In genomic region chr3:85125471-85125870, GRCm38 (mm10) we compare ENCODE assay signal across 20 mouse cellular contexts.
"Had no signal": no experiment of that assay in that cellular context is flagged by ENCODE, and none has a peak within 500 bp of the region (broad histone marks: within the 10 kb centered on the region; RNA-seq: fewer than 3 reads in every experiment).

No protein-coding gene starts in this region.

- H3K36me3 ChIP-seq: heart, embryonic 12.5 days; hindbrain, embryonic 13.5 days; hindbrain, embryonic 15.5 days; kidney, embryonic 15.5 days; limb, embryonic 13.5 days; limb, embryonic 15.5 days; liver, embryonic 12.5 days had no signal

- H3K4me1 ChIP-seq: heart, embryonic 12.5 days; kidney, embryonic 15.5 days; limb, embryonic 13.5 days; limb, embryonic 15.5 days; liver, embryonic 12.5 days had no signal

- DNase-seq: kidney, adult 11 months; kidney, adult 2 months; kidney, adult 9 months; kidney, postnatal 14 days; kidney, postnatal 36 days; layer of hippocampus, adult 9-11 months; layer of hippocampus, postnatal 36 days; left cerebral cortex, postnatal 4 days had no signal

- H3K9me3 ChIP-seq: heart, embryonic 12.5 days; hindbrain, embryonic 13.5 days; hindbrain, embryonic 15.5 days; kidney, embryonic 15.5 days; limb, embryonic 13.5 days; limb, embryonic 15.5 days; liver, embryonic 12.5 days had no signal

- H3K4me2 ChIP-seq: heart, embryonic 12.5 days; hindbrain, embryonic 13.5 days; hindbrain, embryonic 15.5 days; kidney, embryonic 15.5 days; limb, embryonic 13.5 days; limb, embryonic 15.5 days; liver, embryonic 12.5 days had no signal

- H3K4me3 ChIP-seq: heart, adult 2 months; heart, embryonic 12.5 days; hindbrain, embryonic 13.5 days; hindbrain, embryonic 15.5 days; kidney, embryonic 15.5 days; limb, embryonic 13.5 days; limb, embryonic 15.5 days; liver, embryonic 12.5 days had no signal

- ATAC-seq: hindbrain, postnatal 0 days; intestine, embryonic 16.5 days; liver, embryonic 12.5 days had no signal

- H3K9ac ChIP-seq: heart, embryonic 12.5 days; hindbrain, embryonic 13.5 days; hindbrain, embryonic 15.5 days; kidney, embryonic 15.5 days; limb, embryonic 13.5 days; limb, embryonic 15.5 days; liver, embryonic 12.5 days; liver, embryonic 14.5 days had no signal

- H3K27ac ChIP-seq: heart, adult 2 months; hindbrain, embryonic 13.5 days; hindbrain, embryonic 15.5 days; hindbrain, postnatal 0 days; kidney, embryonic 15.5 days; kidney, postnatal 0 days; limb, embryonic 13.5 days; limb, embryonic 15.5 days; liver, embryonic 12.5 days; liver, embryonic 14.5 days had no signal

- H3K27me3 ChIP-seq: hindbrain, embryonic 15.5 days; kidney, embryonic 15.5 days; limb, embryonic 13.5 days; limb, embryonic 15.5 days; liver, embryonic 12.5 days had no signal
